In the genomic region with DNA sequence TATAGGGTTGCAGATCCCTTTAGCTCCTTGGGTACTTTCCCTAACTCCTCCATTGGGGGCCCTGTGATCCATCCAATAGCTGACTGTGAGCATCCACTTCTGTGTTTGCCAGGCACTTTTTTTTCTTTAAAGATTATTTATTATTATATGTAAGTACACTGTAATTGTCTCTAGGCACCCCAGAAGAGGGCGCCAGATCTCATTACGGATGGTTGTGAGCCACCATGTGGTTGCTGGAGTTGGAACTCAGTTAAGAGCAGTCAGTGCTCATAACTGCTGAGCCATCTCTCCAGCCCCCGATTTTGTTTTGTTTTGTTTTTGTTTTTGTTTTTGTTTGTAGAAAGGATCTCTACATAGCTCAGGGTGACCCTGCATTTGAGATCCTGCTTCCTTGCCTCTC, we compare ENCODE assay signal across 8 mouse cellular contexts. TPM values are rescaled to one million over a fixed set of nuclear protein-coding genes. Genes with fewer than 3 reads are reported as not detected.
DNase-seq lines count a peak whose midpoint lies in the region; ATAC-seq and TF ChIP-seq lines count a peak whose summit lies in the region.
"Not testable (repeated sequence)": the region's sequence is repeated elsewhere in the genome, so short reads cannot be mapped to it uniquely, and the experiment has no call there.

No protein-coding gene starts in this region.

- H3K4me3 ChIP-seq in kidney, postnatal 0 days (replicated peaks; ENCODE audit: low read depth, low read length); lung, adult 2 months (replicated peaks; ENCODE audit: extremely low read depth, low read depth, low read length): not testable (repeated sequence)

- WGBS in kidney, postnatal 0 days, result 53% methylated on average over 3 of the region's 3 CpGs
- WGBS in lung, adult 2 months, result 31% methylated on average over 3 of the region's 3 CpGs

- not testable (repeated sequence) for H3K4me2 ChIP-seq in kidney, postnatal 0 days (ENCODE audit: low read length)

- TF ChIP-seq POLR2A in lung, adult 2 months (IDR thresholded peaks at IDR 0.05; ENCODE audit: borderline replicate concordance, extremely low read depth, low read depth, low read length), result not testable (repeated sequence)

- not testable (repeated sequence) for H3K27me3 ChIP-seq in kidney, postnatal 0 days (ENCODE audit: insufficient read depth, low read length)

- not testable (repeated sequence) for H3K36me3 ChIP-seq in kidney, postnatal 0 days (ENCODE audit: insufficient read depth, low read length)

- not testable (repeated sequence) for H3K4me1 ChIP-seq in kidney, postnatal 0 days (replicated peaks; ENCODE audit: insufficient read depth, low read length); lung, adult 2 months (ENCODE audit: control insufficient read depth, insufficient read depth, low read length)

- peak; percentile 72 for TF ChIP-seq CTCF in kidney, postnatal 0 days (IDR thresholded peaks at IDR 0.05; ENCODE audit: low read depth)
- TF ChIP-seq CTCF in lung, adult 2 months (IDR thresholded peaks at IDR 0.05; ENCODE audit: insufficient read depth, low read length), result peak; percentile 56

- H3K27ac ChIP-seq in kidney, postnatal 0 days, result not testable (repeated sequence)

- not testable (repeated sequence) for H3K9ac ChIP-seq in kidney, postnatal 0 days (ENCODE audit: low read depth, low read length)

- peak; percentile 75 for DNase-seq in CD4-positive, CD25-positive, alpha-beta regulatory T cell, adult 2 months (ENCODE audit: low read depth, low spot score)
- peak; percentile 15 to 50 for DNase-seq in adrenal gland, adult 18-20 months (ENCODE audit: low spot score in 2 of 2)
- DNase-seq in cerebellum, postnatal 14 days, result peak; percentile 50 to 63
- DNase-seq in heart, adult 11 months, result peak; percentile 78
- DNase-seq in kidney, postnatal 0 days (ENCODE audit: low spot score), result peak; percentile 58
- DNase-seq in lung, adult 2 months, result peak; percentile 37
- DNase-seq in retina, embryonic 14.5 days (ENCODE audit: low spot score), result peak; percentile 46
- DNase-seq in thymus, postnatal 10 days (ENCODE audit: low spot score in 2 of 2), result peak; percentile 31 to 69

- not testable (repeated sequence) for ATAC-seq in kidney, postnatal 0 days (replicated peaks; ENCODE audit: low FRiP score, low read depth)

- not testable (repeated sequence) for H3K9me3 ChIP-seq in kidney, postnatal 0 days (replicated peaks; ENCODE audit: low read length)

RNA-seq across cellular contexts. Expression of a gene that starts 24.5 kb away (rescaled TPM):
- total RNA-seq in adrenal gland, adult 18-20 months (2021), result 10 to 100 TPM; 16.1 to 18.3 TPM
- 13.9 and 18.6 TPM in 2 replicates for polyA plus RNA-seq in kidney, postnatal 0 days (2015; fragmentation: Nextera tagmentation; extraction: Ambion mirVana)
- polyA plus RNA-seq in lung, adult 2 months (2012; rRNA removed), result 23.5 and 23.8 TPM in 2 replicates
